Mouse (Mus musculus) cerebellum, postnatal 10 days (tissue): ENCODE measurements around the gene Cela2a.
A peak's percentile ranks its signal among the peaks of the same experiment; 100 is the strongest.

Source experiments
- DNase-seq, 2 experiments: peaks; one replicate each; pipeline ENCODE4 v3.0.0; 2021; ENCODE audit warnings: mixed read lengths in 2 of 2

Gene Cela2a

DNA sequence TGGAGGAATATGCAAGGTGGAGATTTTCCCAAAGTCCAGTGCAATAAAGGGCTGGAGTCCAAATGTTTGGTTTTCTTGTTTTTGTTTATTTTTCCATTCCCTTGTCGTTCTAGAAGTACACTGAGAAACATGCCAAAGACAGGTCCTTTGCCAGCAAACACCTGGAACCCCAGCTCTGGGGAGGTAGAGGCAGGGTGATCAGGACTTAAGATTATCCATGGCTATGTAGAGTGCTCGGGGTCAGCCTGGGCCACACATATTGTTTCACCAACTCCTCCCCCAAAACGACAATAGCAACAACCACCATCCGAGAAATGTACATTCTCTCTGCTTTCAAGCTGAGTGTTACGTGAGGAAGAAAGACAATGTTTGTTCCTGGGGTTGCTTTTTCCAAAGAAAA is at the start of gene Cela2a:
Gene Cela2a, minus strand, starts transcription at position 101 of the 400 bp plus-strand sequence.
- no peak for DNase-seq

DNA sequence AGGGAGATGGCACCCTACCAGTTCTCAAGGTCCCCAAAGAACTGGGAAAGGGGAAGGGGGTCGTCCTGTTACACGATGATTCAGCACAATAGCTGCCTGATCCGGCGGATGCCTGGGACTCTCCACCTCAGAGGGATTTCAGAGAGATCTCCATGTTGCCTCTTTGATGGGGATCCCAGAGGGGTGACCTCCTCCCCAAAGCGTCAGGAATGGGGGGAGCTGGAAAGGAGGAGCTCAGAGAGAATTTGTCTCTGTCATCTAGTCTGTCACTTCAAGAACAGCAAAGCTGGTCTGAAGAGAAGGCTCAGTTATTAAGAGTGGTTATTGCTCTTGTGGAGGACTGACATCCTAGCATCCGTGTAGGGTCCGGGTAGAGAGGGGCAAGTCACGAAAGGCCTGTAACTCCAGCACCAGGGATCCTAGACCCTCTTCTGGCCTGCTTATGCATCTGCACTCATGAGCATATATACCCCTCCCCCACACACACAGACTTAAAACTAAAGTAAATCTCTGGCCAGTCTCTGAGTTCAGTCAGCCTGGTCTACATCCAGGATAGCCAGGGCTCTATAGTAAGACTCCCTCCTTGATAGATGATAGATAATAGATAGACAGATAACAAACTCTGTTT is 49.6 kb upstream of the Cela2a start:
- no peak for DNase-seq

DNA sequence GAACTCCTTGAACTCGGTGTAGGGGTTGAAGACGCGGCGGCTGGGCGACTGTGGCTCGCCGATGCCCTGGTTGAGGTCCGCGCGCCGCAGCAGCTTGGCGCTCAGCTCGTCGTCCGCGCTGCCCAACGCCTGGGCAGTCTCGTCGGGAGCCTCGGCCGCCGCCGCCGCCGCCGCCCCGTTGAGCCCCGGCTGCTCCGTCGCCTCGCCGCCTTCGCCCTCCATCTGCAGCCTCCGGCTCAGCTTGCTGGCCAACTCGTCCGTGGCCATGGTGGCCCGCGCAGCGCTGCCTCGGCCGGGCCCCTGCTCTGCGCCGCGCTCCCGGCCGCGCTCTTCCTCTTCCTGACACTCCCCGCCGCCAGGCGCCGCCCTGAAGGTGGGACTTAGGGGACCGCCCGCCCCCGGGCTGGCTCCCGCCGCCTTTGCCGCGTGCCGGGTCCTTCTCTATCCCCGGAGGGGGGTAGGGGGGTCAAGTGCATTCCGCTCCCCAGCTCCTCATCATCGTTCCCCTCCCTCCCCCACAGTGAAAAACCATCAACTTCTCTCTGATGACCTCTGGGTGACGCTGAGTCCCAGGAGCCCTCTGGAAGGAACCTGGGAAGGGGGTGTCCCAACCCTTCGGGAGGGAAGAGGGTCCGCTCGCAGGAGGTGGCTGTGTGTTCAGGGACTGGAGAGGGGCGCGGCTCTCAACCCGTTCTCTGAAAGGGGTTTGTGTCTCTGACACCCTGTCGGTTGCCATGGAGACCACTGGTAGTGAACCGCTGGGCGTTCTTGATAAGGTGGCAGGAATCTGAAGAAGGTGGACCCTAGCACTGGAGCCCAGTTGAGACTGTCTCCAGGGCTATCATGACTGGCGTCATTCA is 48.9 kb upstream of the Cela2a start, which contains the start of gene Efhd2:
Gene Efhd2, minus strand, starts transcription at position 320 of the 860 bp plus-strand sequence.
- DNase-seq, result peak; percentile 83 to 87

DNA sequence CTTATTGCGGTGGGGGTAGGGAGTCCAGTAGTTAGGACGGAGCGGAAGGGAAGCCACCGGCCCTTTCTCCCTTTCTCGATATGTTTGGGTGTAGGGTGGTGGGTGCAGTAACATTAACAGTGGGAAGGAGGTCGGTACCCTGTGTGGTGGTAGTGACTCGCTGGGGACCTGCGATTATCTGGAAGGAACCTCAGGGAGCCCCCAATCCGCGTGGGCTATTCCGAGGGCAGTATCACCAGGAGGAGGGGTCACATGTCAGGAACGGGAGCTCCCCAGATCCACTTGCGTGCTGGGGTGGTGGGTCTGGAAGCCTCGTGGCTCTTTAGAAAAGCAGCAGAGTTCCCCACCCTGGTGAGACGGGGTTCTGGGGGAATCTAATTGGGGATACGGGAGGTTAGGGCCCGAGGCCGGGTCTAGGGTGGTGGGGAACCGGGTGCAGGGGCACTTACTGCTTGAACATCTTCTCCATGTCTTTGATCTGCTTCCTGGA is 48.2 kb upstream of the Cela2a start:
- no peak for DNase-seq

DNA sequence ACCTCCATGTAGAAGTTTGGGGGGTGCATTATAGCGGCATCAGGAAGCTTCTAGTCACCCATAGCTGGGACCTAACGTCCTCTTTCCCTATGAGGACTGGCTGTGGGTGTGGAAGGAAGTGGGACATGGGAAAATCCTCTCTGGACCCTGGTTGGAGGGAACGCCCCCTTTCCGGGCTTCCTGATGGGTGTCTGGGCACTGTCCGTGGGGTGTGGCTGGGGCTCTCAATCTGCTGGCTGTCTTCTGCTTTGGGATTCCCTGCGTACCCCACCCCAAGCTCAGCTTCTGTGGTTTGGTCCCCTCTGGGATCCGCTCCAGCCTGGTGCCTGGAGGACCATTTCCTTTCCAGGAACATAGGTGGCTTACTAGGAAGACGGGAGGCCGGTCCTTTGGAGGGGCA is 47.0 kb upstream of the Cela2a start:
- no peak for DNase-seq

DNA sequence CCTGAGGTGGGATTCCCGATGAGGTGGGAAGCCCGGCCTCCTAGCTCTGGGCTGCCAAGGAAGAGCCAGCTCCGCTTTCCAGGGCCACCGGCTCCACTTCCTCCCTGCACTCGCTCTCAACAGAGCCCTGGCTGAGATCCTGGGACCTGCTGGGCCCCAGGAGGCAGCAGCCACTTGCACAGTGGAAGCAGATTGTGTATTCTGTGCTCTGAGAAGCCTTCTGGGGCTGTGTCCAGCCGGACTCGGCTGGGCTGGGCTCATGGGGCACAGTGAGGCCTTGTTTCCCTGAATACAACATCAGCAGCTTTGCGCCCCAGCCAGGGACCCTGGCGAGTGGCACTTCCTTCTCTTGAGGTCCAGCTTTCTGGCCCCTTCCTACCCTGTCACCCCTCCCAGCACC is 45.9 kb upstream of the Cela2a start:
- peak; percentile 66 to 85 for DNase-seq

DNA sequence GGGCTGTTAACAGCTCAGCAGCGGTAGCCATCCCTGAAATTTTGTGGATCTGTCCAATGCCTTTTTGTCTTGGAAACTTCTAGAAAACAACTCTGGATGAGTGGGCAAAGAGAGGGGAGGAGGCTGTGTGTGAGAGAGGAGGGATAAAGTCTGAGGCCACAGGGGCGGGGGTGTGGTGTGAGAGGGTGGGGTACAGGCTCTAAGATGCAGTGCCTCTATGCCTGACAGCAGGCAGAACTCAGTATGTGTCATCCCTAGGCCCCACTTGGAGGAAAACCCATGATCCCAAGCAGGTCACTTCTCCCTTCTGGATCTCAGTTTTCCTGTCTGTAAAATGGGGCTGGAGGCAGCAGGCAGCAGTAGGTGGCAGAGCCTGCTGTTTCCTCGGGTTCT is 45.4 kb upstream of the Cela2a start:
- peak; percentile 21 to 26 for DNase-seq

DNA sequence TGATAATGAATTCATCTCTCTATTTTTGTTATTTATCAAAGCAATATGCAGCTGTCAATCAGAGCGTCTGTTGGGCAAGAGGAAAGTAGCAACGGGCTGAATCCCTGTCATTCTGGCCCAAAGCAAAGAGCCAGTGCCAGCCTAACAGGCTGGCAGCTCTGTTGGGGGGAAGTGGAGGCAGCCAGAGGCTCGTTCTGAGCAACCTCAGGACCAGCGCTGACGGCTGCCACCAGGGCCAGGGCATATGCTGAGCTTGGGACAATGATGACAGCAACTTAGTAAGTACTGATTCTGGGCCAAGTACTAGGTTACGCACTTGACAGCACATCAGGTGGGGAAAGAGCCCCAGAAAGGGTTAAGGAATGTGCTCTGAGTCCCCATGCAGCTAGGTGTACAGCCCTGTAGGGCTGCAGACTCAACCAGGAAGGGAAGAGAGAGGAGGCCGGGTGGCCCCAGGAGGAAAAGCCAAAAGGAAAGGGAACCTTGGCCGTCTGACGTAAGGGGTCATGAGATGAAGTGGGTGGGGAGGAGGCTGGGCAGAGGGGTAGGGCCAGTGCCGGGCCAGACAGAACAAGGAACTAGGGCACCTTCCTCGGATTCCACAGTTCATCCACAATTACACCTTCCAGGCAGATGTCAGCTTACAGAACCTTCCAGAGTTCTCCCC is 44.8 kb upstream of the Cela2a start:
- DNase-seq, result peak; percentile 86 to 91

DNA sequence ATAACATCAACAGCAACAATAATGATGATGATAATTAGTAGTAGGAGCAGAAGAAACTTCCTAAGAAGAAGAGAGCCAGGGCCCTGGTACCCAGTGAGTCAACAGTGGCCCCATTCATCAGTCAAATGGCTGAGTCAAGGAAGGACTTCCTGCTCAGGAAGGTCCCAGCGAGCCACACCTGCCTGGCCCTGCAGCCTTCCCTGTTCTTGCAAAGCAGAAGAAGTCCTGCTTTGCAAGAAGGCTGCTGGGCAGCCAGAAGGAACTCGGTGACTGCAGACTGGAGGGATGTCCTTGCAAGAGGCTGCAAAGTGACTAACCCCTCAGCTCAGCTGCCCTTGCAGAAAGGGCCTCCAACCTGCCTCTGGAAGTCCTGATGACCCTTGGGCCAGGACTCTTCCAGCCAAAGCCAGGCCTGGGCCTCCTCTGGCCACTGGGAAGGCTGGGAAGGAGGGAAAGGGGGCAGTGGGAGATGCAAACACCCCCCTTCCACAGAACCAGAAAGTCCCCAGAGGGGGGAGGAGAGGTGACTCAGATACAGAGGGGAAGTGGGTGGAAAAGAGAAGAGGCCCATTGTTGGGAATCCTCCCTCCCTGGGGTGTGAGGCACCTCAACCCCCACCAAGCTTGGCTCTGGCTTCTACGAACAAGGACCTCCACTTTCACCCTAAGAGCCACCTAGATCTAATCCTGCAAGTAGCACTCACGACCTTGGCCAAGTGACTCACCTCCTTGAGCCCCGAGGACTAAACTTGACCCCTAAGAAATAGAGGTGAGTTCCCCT is 43.7 kb upstream of the Cela2a start:
- DNase-seq, result peak in 1 of 2 experiments; percentile 21

DNA sequence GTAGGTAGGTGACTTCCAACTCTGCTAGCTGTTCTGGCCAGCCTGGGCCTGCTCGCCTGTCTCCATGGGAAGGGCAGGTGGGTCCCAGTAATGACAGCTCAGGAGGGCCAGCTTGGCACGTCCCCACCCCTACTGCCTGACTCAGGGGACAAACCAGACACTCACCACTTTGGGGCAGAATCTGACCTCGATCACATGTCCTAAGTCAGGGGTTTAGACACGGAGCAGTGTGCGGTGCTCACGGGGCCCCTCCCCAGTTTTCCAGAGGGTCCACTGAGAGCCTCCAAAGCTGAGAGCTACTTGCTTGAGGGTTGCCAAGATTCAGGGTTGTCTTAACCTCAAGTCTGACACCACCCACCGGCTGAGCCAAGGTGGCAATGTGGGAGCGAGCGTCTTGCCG is 42.1 kb upstream of the Cela2a start:
- peak in 1 of 2 experiments; percentile 25 for DNase-seq

DNA sequence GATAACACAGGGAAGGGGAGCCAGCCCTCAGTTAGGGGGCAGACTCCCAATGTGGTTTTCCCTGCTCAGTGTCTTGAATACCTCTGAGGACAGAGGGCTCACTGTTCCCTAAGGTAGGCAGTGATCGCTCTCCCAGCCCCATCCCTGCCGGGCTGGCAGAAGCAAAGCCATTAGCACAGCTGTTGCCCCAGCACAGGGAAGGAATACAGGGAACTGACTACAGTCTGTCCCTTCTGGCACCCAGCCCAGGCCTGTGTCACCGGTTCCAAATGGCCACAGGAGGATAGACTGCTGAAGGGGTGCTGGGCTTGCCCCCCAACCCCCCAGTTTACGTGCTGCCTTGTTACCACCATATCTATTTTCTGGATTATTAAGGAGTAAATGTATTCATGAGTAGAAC is 41.5 kb upstream of the Cela2a start:
- peak; percentile 90 to 94 for DNase-seq

DNA sequence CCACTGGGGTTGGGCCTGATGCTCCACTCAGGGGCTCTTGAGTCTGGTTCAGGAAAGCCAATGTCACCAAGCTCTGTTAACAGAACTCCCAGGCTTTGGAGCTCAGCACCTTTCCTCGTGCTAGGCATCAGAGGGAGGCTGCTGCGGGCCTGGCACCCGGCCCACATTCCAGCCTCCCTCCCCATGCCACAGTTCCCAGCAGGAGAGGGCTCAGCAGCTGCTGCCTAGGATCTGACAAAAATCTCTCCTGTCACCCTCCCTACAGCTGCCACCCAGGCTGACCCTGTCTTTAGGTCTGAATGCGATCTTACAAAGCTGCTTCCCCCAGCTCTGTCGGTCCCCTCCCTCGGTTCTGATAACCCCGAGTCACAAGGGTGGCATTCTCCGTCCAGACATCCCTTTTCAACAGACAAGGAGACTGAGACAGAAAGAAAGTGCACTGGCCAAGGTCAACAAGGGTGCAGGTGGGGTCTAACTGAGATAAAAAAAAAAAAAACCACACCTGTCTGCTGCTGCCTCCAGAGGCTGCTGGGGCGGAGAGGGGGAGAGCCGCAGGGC is 41.1 kb upstream of the Cela2a start:
- DNase-seq, result peak; percentile 59 to 75

DNA sequence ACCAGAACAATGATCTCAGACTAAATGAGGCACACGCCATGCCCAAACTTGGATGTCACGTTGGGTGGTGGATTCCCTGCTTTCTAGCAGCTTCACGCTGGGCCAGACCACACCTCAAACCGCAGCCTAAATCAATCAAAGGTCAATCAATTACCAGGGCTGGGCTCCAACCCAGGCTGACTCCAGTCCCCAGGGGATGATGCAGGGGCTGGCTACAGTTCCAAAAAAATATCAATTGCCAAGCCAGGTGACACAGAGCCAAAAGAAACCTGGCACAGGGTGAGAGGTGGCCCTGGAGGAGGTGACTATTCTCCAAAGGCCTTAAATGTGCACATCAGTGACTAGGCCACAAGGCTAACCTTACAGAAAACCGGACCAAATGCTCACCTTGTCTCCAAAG is 39.6 kb upstream of the Cela2a start:
- DNase-seq, result no peak

DNA sequence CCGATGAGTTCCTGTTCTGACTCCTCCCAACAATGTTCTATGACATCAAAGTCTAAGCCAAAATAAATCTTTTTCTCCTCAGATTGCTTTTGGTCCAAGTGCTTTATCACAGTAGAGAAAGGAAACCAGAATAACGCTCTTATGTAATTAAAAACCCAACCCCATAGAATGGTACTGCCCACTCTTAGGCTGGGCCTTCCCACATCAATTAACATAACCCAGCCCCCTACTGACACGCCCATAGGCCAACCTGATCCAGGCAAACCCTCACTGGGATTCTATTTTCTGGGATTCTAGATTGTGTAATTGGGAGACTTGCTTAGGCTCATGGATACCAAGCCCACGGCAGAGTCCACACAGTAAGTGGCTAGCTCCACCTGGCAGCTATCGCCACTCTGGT is 39.0 kb upstream of the Cela2a start:
- DNase-seq, result no peak

DNA sequence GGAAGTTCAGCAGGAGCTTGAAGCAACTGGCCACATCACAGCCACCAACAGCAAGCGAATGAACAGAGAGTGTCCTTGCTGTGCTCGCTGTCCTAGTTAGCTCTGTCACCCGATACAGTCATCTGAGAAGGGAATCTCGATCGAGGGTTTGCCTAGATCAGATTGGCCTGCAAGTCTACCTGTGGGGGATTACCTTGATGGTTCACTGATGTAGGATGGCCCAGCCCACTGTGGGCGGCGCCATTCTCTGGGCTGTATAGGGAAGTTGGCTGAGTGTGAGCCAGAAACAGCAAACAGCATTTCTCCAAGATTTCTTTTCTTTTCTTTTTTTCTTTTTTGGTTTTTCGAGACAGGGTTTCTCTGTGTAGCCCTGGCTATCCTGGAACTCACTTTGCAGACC is 38.5 kb upstream of the Cela2a start:
- DNase-seq, result no peak

DNA sequence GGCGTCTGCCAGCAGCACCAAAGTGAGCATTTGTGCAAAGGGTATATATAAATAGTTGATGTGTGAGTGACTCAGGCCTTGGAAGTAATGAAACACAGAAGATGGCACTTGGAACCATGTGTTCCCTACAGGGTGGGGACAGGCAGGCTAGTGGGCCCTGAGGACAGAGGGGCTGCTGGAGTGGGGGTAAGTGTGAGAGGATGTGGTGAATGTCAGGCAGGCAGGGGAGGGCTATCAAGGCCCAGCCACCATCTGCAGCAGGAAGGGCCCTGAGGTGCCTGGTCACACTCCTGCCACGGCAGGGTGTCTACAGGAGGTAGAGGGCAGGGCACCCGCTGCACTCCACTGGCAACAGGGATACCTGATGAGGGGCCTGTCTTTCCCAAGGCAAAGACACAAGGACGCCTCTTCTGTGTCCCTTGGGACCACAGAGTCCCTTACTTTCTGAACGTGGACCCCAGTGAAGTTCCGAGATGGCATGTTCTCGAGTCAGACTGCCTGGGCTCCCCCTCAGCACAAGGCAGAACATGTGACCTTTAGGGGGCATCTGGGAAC is 37.8 kb upstream of the Cela2a start:
- DNase-seq, result no peak

DNA sequence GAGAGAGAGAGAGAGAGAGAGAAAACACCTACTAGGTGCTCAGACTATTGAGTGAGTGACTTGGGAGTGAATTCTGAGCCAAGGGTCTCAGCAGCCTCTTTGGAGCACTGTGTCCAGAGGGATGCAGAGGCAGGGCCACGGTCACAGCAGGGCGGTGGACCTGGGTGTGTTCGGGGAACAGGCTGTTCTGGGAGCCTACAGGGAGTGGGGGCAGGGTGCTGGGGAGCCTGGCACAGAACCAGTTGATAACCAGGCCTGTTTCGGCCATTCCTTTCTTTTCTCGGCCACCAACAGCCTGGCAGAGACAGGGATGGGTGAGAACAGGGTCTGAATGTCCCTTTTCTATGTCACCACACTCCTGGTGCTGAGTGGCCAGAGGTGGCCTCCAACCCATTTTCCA is 36.9 kb upstream of the Cela2a start:
- DNase-seq, result no peak

DNA sequence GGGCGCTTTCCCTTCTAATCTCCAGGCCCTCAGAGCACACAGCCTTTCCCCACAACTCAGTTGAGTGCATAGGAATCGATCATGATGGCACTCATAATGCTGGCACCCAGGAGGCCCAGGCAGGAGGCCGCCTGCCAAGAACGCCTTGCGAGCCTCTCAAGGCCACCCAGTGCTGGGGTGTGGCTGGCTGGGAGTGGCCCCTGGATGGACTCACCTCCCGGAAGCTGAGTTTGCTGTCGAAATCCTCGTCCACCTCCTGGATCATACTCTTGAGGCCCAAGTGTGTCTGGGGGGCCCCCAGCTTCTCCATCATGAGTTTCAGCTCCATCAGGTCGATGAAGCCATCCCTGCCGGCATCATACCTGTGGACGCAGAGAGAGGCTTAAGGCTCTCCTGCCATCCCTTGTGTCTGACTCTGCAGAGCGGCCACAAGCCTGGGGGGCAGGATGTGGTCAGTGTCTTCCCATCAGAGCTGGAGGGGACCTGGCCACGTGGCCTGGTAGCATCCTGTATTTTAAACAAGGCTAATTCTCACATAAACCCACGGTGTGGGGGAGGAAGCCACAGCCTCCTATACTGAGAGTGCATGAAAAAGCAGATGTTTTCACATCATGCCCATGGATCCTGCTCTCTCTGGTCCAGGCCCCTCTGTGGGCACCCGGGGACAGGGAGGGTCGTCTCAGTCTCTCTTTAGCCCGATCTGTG is 35.8 kb upstream of the Cela2a start:
- no peak for DNase-seq

DNA sequence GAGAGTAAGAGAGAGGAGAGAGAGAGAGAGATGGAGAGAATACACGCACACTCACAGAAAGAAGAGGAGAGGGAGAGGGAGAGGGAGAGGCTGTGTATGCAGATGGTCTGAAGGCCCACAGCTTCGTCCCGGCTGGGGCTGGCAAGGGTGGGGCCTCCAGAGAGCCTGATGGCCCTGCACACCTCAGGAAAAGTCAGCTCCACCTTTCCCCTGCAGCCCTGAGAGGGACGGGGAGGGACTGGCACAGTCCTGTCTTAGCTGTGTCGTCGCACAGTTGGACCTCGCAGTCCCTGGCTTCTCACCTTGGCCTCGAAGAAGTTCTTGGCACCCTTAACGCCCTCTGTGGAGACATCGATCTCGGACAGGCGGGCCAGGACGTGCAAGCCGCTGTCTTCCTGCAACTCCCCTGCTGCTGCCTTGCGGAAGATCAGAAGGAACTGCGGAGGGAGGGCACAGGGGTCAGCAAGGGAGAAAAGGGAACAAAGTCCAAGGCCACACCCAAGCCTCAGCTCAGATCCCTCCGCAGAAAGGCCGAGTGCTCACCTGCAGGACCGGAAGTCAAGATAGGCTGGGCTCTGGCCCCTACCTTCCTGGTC is 34.4 kb upstream of the Cela2a start:
- peak in 1 of 2 experiments; percentile 43 for DNase-seq

DNA sequence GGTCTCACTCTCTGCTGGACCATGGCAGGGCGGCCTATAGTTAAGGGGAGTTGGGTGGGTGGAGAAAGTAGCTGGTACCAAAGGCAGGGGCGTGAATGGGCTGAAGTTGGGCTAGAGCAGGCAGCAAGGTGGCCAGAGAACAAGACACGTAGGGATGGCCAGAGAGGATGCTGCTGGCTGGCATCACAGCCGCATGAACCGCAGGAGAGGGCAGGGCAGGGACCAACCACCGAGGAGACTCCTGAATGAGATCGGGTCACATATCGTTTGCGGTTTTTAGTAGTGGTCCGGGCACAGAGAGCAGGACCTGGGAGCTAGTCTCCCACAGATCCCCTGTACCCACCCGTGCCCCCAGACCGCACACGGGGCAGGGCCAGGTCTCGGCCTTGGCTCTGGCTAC is 33.4 kb upstream of the Cela2a start:
- no peak for DNase-seq

DNA sequence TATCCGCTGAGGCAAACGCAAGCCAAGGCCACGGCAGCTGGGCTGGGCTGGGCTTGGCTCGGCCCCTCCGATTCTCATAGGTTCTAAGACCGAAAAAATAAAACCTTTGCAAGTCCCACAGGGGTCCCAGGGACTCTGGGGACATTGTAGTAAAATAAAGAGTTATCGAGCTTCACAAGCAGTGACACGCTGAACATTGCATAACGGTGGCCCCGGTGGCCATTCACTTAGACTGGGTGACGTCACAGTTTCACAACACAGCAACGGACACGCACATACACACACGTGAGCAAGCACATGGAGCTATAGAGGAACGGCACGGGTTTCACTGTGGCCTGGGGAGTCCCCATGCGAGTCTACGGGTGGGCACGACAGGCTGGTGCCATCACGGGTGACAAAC is 32.5 kb upstream of the Cela2a start:
- DNase-seq, result peak; percentile 63 to 64
